Mouse (Mus musculus) limb, embryonic 13.5 days (tissue): ENCODE measurements around the gene Cpeb3. TPM values are rescaled to one million over a fixed set of nuclear protein-coding genes. Genes with fewer than 3 reads are reported as not detected.

Experiments
- ATAC-seq: fragments of 200-750 bp; cut with Nextera tagmentation; 2 replicates; pipeline ENCODE4 v1.8.0; 2017; ENCODE audit warnings: low read depth, moderate number of reproducible peaks, moderate TSS enrichment; ENCODE audit not compliant: low FRiP score
- H3K27ac ChIP-seq: fragments of 300-500 bp; sonication (generic); 2 replicates; pipeline ENCODE4 v1.5.1; 2015; ENCODE audit warnings: inconsistent platforms, mild to moderate bottlenecking, moderate library complexity
- H3K27me3 ChIP-seq: fragments of 300-500 bp; sonication (generic); 2 replicates; pipeline ENCODE4 v1.6.1; 2015; ENCODE audit warnings: mild to moderate bottlenecking, inconsistent platforms
- H3K36me3 ChIP-seq: fragments of 300-500 bp; sonication (generic); 2 replicates; pipeline ENCODE4 v1.6.1; 2015; ENCODE audit warnings: inconsistent platforms, mild to moderate bottlenecking, moderate library complexity
- H3K4me1 ChIP-seq: fragments of 300-500 bp; sonication (generic); 2 replicates; pipeline ENCODE4 v1.6.1; 2015; ENCODE audit warnings: inconsistent platforms
- H3K4me2 ChIP-seq: fragments of 300-500 bp; sonication (generic); replicated peaks from 2 replicates; pipeline ENCODE4 v1.6.1; 2015; ENCODE audit warnings: inconsistent platforms, mild to moderate bottlenecking, moderate library complexity
- H3K4me3 ChIP-seq: fragments of 300-500 bp; sonication (generic); 2 replicates; pipeline ENCODE4 v1.5.1; 2015; ENCODE audit warnings: moderate library complexity, mild to moderate bottlenecking, inconsistent platforms
- H3K9ac ChIP-seq: fragments of 300-500 bp; sonication (generic); 2 replicates; pipeline ENCODE4 v1.6.1; 2015; ENCODE audit warnings: mild to moderate bottlenecking, inconsistent platforms
- H3K9me3 ChIP-seq: fragments of 300-500 bp; sonication (generic); 2 replicates; pipeline ENCODE4 v1.6.1; 2016; ENCODE audit warnings: inconsistent platforms
- whole genome bisulfite sequencing: fragments of 180-500 bp; shearing (Covaris S2); methylation state at CpG from one replicate; pipeline ENCODE4 v1.1.7; 2015; 5-methylcytosine and 5-hydroxymethylcytosine counted together
- polyA plus RNA-seq: library from polyadenylated mRNA; unstranded; fragments of >200 nt; fragmentation: Nextera tagmentation; extraction: Ambion mirVana; gene quantifications from 2 replicates; pipeline ENCODE4 v1.2.1, GENCODE M21; 2015

The Cpeb3 gene
- polyA plus RNA-seq, 1 experiment from 2014 or later: 1.0 TPM

DNA sequence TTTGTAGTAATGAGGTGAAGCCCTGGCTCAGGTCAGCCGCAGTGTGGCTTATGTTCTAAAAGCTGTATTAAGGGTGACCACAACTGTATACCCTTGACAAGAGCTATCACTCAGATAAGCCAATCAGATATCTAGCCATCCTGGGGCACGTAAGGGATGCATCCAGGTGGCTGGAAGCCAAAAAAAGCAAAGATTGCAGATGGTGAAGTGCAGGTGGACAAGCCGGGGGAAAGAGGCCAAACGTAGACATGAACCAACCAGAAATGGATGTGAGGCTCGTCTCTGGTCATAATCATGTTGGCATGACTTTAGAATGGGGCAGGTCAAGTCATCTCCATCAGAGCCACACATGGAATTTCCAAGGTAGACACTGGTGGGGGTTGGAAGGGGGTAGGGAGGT is 177.0 kb downstream of the Cpeb3 start:
- no peak overlapping the region for H3K9ac ChIP-seq
- H3K4me3 ChIP-seq: no peak overlapping the region
- no peak overlapping the region for H3K4me2 ChIP-seq
- no peak overlapping the region for H3K27ac ChIP-seq
- H3K9me3 ChIP-seq: no peaks in the 10 kb centered on the region
- no peak for ATAC-seq
- 87% methylated on average over 5 of the region's 5 CpGs for WGBS
- H3K27me3 ChIP-seq: no peaks in the 10 kb centered on the region
- H3K4me1 ChIP-seq: peaks cover 1% of the 10 kb centered on the region
- H3K36me3 ChIP-seq: no peaks in the 10 kb centered on the region

DNA sequence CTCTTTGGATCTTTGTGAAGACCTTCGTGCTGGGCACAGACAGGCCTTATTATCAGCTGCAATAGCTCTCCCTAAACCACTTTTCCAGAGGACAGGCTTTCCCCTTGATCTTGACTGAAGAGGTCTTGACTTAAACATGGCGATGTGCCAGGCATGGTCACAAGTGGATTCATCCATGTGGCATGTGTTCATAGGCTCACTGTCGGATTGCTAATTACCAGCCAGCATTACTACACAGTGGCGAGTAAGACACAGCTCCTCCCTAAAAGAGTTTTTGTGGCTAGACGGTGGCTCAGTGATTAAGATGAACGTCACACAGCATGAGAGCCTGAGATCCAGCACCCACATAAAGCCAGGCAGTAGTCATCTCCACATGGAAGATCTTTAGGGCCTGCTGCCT is 178.6 kb downstream of the Cpeb3 start:
- Histone ChIP-seq H3K36me3 (no peaks in the 10 kb centered on the region), H3K4me1 (peaks cover 16% of the 10 kb centered on the region), H3K4me3 (no peak overlapping the region), H3K9ac (no peak overlapping the region), H3K27ac (no peak overlapping the region), H3K9me3 (no peaks in the 10 kb centered on the region), H3K27me3 (no peaks in the 10 kb centered on the region), H3K4me2 (no peak overlapping the region)
- no peak for ATAC-seq
- 84% methylated on average over 6 of the region's 6 CpGs for WGBS

- Histone ChIP-seq H3K9ac (no peak overlapping the region), H3K36me3 (no peaks in the 10 kb centered on the region), H3K4me3 (no peak overlapping the region), H3K27ac (no peak overlapping the region), H3K9me3 (no peaks in the 10 kb centered on the region), H3K27me3 (no peaks in the 10 kb centered on the region), H3K4me2 (no peak overlapping the region), H3K4me1 (peaks cover 16% of the 10 kb centered on the region)
- WGBS: 81% methylated on average over 11 of the region's 11 CpGs
- ATAC-seq: no peak; the same call in 1 of the 2 replicates
These were observed 182.0 kb downstream of the Cpeb3 start for GRCm38 (mm10) chr19:37026408-37026807.

GRCm38 (mm10) chr19:37025839-37026319 is 182.5 kb downstream of the Cpeb3 start:
- H3K4me3 ChIP-seq: no peak overlapping the region
- WGBS: 71% methylated on average over 13 of the region's 13 CpGs
- H3K4me1 ChIP-seq: peaks cover 16% of the 10 kb centered on the region
- peak; percentile 72 for ATAC-seq
- no peaks in the 10 kb centered on the region for H3K9me3 ChIP-seq
- no peak overlapping the region for H3K9ac ChIP-seq
- peak overlapping the region; percentile 22; the same call in 1 of the 2 replicates for H3K27ac ChIP-seq
- H3K27me3 ChIP-seq: no peaks in the 10 kb centered on the region
- H3K4me2 ChIP-seq: no peak overlapping the region
- H3K36me3 ChIP-seq: no peaks in the 10 kb centered on the region

DNA sequence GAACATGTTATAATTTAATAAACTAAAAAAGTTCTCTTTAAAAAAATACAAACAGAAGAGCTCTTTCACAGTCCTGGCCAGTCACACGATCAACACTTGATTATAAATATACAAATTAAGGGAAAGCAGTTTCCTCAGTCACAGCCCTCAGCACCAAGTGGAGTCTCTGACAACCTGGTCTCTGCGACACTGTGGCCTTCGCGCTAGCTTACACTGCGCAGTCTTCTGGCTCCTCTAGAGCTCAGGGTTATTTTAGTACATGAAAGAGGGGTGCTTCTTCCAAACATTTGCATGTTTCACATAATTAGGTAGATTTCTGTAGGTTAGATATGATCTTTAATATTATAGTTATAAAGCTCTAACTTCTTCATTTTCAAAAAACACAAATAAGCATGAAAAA is 186.3 kb downstream of the Cpeb3 start:
- Histone ChIP-seq H3K27ac (no peak overlapping the region), H3K9ac (no peak overlapping the region), H3K27me3 (no peaks in the 10 kb centered on the region), H3K4me2 (no peak overlapping the region), H3K4me3 (no peak overlapping the region), H3K36me3 (no peaks in the 10 kb centered on the region), H3K9me3 (peaks cover 5% of the 10 kb centered on the region; the same call in 1 of the 2 replicates), H3K4me1 (peaks cover 16% of the 10 kb centered on the region)
- ATAC-seq: no peak
- WGBS: 88% methylated on average over 5 of the region's 5 CpGs

- ATAC-seq: no peak
- no peaks in the 10 kb centered on the region for H3K36me3 ChIP-seq
- H3K4me2 ChIP-seq: no peak overlapping the region
- peaks cover 16% of the 10 kb centered on the region for H3K9me3 ChIP-seq
- no peaks in the 10 kb centered on the region for H3K27me3 ChIP-seq
- 74% methylated on average over 11 of the region's 11 CpGs for WGBS
- H3K4me3 ChIP-seq: no peak overlapping the region
- peaks cover 10% of the 10 kb centered on the region for H3K4me1 ChIP-seq
- H3K9ac ChIP-seq: no peak overlapping the region
- no peak overlapping the region for H3K27ac ChIP-seq
These were observed 187.4 kb downstream of the Cpeb3 start for GRCm38 (mm10) chr19:37020951-37021350.

- ATAC-seq: no peak
- H3K27me3 ChIP-seq: no peaks in the 10 kb centered on the region
- H3K9ac ChIP-seq: no peak overlapping the region
- no peaks in the 10 kb centered on the region for H3K36me3 ChIP-seq
- H3K4me1 ChIP-seq: peaks cover 6% of the 10 kb centered on the region; the same call in 1 of the 2 replicates
- WGBS: 62% methylated on average over 5 of the region's 5 CpGs
- no peak overlapping the region for H3K27ac ChIP-seq
- peaks cover 19% of the 10 kb centered on the region for H3K9me3 ChIP-seq
- H3K4me2 ChIP-seq: no peak overlapping the region
- H3K4me3 ChIP-seq: no peak overlapping the region
These were observed 187.9 kb downstream of the Cpeb3 start for GRCm38 (mm10) chr19:37020531-37020930.

DNA sequence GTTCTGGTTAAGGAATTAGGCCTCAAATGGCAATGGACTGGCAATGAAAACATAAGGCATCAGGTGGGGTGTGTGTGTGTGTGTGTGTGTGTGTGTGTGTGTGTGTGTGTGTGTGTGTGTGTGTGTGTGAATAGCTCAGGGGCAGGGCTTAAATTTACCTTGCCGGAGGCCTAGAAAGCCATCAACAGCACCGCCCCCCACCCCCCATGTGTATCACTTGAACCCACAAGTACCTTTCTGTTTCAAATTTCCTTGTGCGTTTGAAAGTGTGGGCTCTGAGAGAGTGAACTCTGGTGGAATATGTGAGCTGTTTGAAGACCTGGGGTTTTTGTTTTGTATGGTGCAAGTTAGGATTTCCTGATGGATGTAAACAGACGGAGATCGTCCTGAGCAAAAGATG is 189.5 kb downstream of the Cpeb3 start:
- WGBS: 47% methylated on average over 5 of the region's 5 CpGs
- no peaks in the 10 kb centered on the region for H3K4me1 ChIP-seq
- peak overlapping the region; percentile 54 for H3K9ac ChIP-seq
- ATAC-seq: no peak
- no peak overlapping the region for H3K27ac ChIP-seq
- peak overlapping the region; percentile 46 for H3K4me3 ChIP-seq
- peaks cover 22% of the 10 kb centered on the region for H3K9me3 ChIP-seq
- H3K36me3 ChIP-seq: peaks cover 10% of the 10 kb centered on the region
- H3K27me3 ChIP-seq: no peaks in the 10 kb centered on the region
- H3K4me2 ChIP-seq: peak overlapping the region; percentile 62

- Histone ChIP-seq H3K4me2 (peak overlapping the region; percentile 62), H3K27me3 (no peaks in the 10 kb centered on the region), H3K4me3 (peak overlapping the region; percentile 46), H3K9me3 (peaks cover 22% of the 10 kb centered on the region), H3K36me3 (peaks cover 15% of the 10 kb centered on the region), H3K27ac (no peak overlapping the region), H3K4me1 (no peaks in the 10 kb centered on the region), H3K9ac (peak overlapping the region; percentile 54)
- 4% methylated on average over 26 of the region's 26 CpGs for WGBS
- ATAC-seq: peak; percentile 94
These were observed 190.0 kb downstream of the Cpeb3 start for GRCm38 (mm10) chr19:37018411-37018810.

GRCm38 (mm10) chr19:37016890-37017289 is 191.5 kb downstream of the Cpeb3 start:
- Histone ChIP-seq H3K9ac (no peak overlapping the region), H3K36me3 (peaks cover 30% of the 10 kb centered on the region), H3K4me2 (no peak overlapping the region), H3K4me3 (no peak overlapping the region), H3K27ac (no peak overlapping the region), H3K27me3 (no peaks in the 10 kb centered on the region), H3K4me1 (no peaks in the 10 kb centered on the region), H3K9me3 (peaks cover 22% of the 10 kb centered on the region)
- no peak for ATAC-seq
- WGBS: 94% methylated on average over 6 of the region's 6 CpGs

DNA sequence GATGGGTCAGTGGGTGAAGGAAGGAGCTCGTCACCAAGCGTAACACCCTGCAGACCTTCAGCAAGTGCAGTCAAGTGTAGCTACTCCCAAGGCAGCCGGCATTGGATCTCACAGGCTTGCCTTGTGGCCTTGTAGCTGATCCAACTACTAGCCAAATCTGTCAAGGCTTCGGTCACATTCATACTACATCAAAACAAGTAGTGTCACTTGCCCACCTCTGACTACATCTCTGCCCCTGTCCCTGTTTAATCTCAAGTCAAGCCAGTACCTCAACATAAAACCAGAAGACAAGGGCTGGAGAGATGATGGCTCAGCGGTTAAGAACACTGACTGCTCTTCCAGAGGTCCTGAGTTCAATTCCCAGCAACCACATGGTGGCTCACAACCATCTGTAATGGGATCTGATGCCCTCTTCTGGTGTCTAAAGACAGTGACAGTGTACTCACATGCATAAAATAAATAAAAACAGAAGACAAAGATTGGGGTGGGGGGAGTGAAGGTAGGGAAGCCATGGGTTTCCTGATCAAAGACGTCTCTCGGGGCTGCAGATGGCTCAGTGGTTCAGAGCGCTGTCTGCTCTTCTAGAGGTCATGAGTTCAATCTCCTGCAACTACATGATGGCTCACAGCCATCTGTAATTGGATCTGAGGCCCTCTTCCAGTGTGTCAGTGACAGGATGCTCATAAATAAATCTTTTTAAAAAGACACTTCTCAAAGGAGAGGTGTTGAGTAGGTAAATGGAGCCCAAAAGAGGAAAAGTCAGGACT is 194.0 kb downstream of the Cpeb3 start:
- WGBS: 82% methylated on average over 8 of the region's 8 CpGs
- peaks cover 22% of the 10 kb centered on the region for H3K9me3 ChIP-seq
- H3K4me3 ChIP-seq: no peak overlapping the region
- H3K36me3 ChIP-seq: peaks cover 54% of the 10 kb centered on the region
- no peaks in the 10 kb centered on the region for H3K4me1 ChIP-seq
- H3K27ac ChIP-seq: no peak overlapping the region
- H3K4me2 ChIP-seq: no peak overlapping the region
- no peaks in the 10 kb centered on the region for H3K27me3 ChIP-seq
- H3K9ac ChIP-seq: no peak overlapping the region
- ATAC-seq: no peak

- Histone ChIP-seq H3K4me2 (no peak overlapping the region), H3K36me3 (peaks cover 61% of the 10 kb centered on the region), H3K4me3 (no peak overlapping the region), H3K27ac (no peak overlapping the region), H3K4me1 (no peaks in the 10 kb centered on the region), H3K27me3 (no peaks in the 10 kb centered on the region), H3K9ac (no peak overlapping the region), H3K9me3 (peaks cover 22% of the 10 kb centered on the region)
- WGBS: 93% methylated on average over 6 of the region's 6 CpGs
- no peak for ATAC-seq
These were observed 194.9 kb downstream of the Cpeb3 start for GRCm38 (mm10) chr19:37013461-37013860.

GRCm38 (mm10) chr19:37009878-37010281 is 198.5 kb downstream of the Cpeb3 start:
- H3K9me3 ChIP-seq: peaks cover 4% of the 10 kb centered on the region; the same call in 1 of the 2 replicates
- ATAC-seq: no peak
- no peaks in the 10 kb centered on the region for H3K27me3 ChIP-seq
- H3K9ac ChIP-seq: no peak overlapping the region
- H3K36me3 ChIP-seq: peaks cover 93% of the 10 kb centered on the region
- whole genome bisulfite sequencing: 93% methylated on average over 3 of the region's 3 CpGs
- H3K27ac ChIP-seq: no peak overlapping the region
- no peaks in the 10 kb centered on the region for H3K4me1 ChIP-seq
- no peak overlapping the region for H3K4me2 ChIP-seq
- no peak overlapping the region for H3K4me3 ChIP-seq
